Mouse (Mus musculus): ENCODE measurements around the gene Elavl3.

DNA sequence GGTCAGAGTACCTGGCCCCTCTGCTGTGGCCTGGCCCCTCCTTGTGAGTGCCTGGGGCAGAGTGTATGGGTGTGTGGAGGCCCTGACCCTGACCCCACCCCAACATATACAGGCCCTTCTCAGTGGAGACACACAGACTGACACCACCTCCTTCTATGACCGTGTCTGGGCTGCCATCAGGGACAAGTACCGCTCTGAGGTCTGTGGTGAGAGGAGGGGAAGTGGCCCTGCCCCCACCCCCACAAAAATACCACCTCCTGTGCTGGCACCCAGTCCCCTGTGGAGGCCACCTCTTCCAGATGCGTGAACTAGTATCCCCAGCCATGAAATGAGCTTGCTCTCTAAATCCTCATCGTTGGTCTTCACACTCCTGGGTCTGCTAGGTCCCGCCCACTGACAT lies 40.8 kb downstream of the Elavl3 start:
- TF ChIP-seq CTCF (IDR thresholded peaks at IDR 0.05; ENCODE audit: control insufficient read depth, insufficient read depth, low read length) (no peak), POLR2A (IDR thresholded peaks at IDR 0.05; ENCODE audit: borderline replicate concordance, control insufficient read depth, low read depth, low read length) (no peak)
